Mouse (Mus musculus): ENCODE measurements around the gene Olfr609.
"Not testable (repeated sequence)": the region's sequence is repeated elsewhere in the genome, so short reads cannot be mapped to it uniquely, and the experiment has no call there.

Gene Olfr609

DNA sequence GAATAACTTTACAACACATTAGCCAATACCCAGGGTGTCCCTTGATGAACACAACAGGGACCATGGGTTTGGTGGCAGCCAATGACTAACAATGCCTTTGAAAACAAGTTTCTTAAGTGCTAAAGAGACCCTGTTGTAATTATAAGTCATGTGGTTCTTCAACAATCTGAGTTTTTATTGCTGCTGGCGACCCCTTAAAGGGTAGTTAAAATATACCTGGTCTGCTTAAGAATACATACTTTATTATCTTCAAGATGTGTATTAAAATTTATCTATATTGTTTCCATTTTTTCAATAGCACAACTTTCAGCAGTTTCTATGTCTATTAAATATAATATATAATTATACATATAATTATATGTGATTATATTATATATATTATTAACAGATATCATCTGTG, at the start of gene Olfr609:
Olfr609 (minus strand) TSS at position 101 of the 400 bp plus-strand sequence.
- DNase-seq (ENCODE audit: low spot score in 2 of 2), result no peak

DNA sequence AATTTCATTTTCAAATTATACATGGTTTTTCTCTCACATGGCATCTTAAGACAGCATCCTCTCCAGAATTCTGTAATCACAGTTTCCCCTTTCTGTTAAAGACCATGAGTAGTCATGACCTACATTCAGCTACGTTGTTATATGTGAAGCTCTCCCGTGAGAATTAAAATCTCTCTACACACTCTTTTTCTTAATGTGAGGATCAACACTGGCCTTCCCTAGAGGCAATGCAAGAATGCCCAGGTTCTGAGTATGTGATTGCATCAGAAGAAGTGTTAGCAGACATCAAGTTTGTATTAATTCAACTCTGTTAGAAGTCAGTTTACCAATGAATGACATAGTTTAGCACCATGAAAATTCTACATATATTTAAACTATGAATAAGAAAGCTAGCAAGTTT, 44.8 kb upstream of the Olfr609 start, which contains the start of gene Olfr612:
Olfr612 (minus strand) TSS at position 101 of the 400 bp plus-strand sequence.
- DNase-seq (ENCODE audit: low spot score in 2 of 2), result not testable (repeated sequence)

DNA sequence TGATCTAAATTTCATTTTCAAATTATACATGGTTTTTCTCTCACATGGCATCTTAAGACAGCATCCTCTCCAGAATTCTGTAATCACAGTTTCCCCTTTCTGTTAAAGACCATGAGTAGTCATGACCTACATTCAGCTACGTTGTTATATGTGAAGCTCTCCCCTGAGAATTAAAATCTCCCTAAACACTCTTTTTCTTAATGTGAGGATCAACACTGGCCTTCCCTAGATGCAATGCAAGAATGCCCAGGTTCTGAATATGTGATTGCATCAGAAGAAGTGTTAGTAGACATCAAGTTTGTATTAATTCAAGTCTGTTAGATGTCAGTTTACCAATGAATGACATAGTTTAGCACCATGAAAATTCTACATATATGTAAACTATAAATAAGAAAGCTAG, 22.9 kb upstream of the Olfr609 start, which contains the start of gene Olfr611:
Olfr611 (minus strand) TSS at position 101 of the 400 bp plus-strand sequence.
- DNase-seq (ENCODE audit: low spot score in 2 of 2), result not testable (repeated sequence)

DNA sequence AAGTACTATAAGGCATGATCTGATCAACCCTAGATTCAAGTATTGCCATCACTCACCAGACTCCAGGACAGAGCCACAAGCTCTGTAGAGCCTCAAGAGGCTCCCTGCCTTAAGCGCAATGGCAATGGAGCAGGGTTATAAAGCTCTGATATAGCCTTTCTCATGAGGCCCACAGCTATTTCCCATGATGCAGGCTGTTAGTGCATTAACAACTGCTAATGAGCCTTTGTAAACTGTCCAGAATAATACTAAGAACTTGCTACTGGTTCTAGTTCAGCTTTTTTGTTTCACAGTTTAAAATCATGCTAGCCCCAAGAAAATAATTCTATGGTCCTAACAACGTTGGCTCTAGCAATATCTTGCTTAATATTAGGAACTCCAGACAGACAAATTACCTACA, 14.2 kb upstream of the Olfr609 start, which contains the start of gene Olfr610:
Olfr610 (minus strand) TSS at position 101 of the 400 bp plus-strand sequence.
- no peak for DNase-seq (ENCODE audit: low spot score in 2 of 2)

DNA sequence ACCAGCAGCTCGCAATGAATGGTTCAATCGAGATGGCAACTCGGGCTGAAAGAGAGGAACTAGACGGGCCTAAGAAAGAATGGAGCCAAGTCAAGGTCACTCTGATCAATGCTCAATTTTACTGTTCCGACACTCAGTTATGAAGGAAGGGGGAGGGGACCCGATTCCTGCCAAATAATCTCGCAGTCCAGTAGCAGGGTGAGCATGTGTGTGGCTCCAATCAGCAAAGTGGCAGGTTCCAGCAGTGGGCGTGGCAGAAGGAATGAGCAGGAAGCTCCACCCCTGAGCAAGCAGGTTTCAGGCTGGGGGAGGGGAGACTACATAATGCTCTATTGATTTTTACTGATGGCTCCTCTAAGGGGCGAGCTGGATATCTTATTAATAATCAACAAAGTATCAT, 20.8 kb downstream of the Olfr609 start:
- not testable (repeated sequence) for DNase-seq (ENCODE audit: low spot score in 2 of 2)

DNA sequence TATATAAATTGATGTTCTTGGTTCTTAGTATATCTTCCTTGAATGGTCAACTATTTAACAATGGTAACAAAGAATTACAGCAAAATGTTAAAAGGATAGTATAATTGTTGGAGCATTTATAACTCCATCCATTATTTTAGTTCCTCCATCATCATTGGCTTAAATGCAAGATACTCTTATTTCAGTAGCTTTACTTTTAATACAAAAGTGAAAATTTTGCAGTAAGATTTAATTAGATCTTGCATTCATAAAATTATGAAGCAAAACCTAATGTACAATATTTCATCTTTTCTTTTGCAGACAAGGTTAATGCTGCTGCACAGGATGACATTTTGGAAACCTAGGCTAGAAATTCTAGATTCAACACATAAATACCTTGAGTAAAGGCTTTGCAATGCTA, 28.3 kb downstream of the Olfr609 start, which contains the start of gene Olfr608:
Olfr608 (plus strand) TSS at position 301 of the 400 bp plus-strand sequence.
- DNase-seq (ENCODE audit: low spot score in 2 of 2), result no peak

DNA sequence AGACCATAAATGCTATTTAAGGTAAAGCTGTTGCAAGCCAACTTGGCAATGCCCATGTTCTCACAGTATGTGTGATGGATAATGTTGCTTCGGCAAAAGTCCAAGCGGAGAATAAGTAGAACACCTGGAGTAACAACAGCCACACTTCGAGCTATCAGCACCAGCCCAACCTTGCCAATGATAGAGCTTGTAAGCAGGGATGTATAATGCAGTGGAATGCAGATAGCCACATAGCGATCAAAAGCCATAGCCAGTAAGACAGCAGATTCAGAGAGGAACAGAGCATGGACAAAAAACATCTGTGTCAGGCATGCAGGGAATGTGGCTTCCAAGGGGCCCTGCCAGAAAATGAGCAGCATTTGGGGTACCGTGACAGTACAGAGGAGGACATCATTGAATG, 37.3 kb downstream of the Olfr609 start:
- DNase-seq (ENCODE audit: low spot score in 2 of 2), result no peak

DNA sequence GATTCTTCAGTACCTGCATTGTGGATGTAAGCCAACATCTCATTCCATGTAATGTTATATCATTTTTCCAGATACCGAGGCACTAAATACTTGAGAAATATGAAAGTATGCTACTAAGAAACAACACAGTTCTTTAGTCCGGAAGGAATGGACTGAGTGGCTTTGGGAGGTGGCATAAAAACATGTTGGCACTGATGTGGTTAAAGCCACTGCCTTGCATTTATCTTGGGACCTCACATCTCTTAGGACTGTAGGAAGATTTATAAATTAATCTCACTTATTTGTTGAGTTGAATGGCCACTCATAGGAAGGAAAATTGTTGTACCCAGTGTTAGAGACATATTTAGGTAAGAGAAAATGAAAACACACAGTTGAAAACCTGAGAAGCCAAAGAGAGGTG, 49.1 kb downstream of the Olfr609 start, which contains the start of gene Olfr606:
Olfr606 (plus strand) TSS at position 301 of the 400 bp plus-strand sequence.
- no peak for DNase-seq (ENCODE audit: low spot score in 2 of 2)

DNA sequence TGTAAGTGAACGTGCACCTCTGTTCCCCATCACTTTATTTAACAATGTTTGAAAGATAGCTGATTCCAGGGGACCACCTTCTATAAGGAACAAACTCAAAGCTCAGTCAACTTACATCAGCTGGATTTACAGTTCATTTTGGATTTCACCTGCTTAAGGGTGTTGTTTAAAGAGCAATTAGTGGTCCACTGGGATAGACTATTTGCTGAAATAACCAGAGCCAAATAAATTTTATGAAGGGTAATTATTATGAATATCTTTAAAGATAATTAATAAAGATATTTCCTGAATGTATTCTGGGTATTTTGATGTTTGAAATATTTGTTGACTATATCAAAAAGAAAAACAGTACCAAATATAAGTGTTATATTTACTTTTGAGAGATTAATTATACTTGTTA, 52.5 kb downstream of the Olfr609 start, which contains the start of gene Olfr605:
Olfr605 (minus strand) TSS at position 101 of the 400 bp plus-strand sequence.
- no peak for DNase-seq (ENCODE audit: low spot score in 2 of 2)

Data from urinary bladder, postnatal 4 days (tissue).